Mouse (Mus musculus): Measurements from ENCODE around the gene Gsdma2. TPM values are rescaled to one million over a fixed set of nuclear protein-coding genes. Genes with fewer than 3 reads are reported as not detected.
"Not testable (repeated sequence)": the region's sequence is repeated elsewhere in the genome, so short reads cannot be mapped to it uniquely, and the experiment has no call there.

Gsdma2 gene
- polyA plus RNA-seq (2012; rRNA removed), result not detected in 2 replicates

DNA sequence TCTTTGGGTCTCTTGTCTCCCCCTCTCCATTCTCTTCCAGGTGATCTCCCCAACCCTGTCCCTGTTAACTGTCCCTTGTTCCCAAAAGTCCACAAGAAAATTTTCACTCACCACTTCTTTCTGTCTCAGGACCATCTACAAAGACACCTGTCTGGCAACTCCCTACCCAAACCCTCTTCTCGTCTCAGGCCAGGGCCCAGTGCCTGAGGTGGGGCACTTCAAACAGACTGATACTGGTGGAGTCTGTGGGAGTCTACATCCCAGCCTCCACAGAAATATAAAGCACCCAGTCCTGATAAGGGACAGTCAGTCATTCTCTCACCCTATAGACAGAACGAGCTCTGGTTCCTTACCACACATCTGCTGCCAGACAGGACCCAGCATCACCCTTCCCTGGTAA lies at the start of gene Gsdma2:
TSS of gene Gsdma2 (plus strand) at position 301 of the 400 bp plus-strand sequence.
- 44% methylated on average over 2 of the region's 2 CpGs for WGBS
- Histone ChIP-seq H3K4me3 (replicated peaks; ENCODE audit: extremely low read depth, low read depth, low read length) (no peak within 1 kb of the TSS), H3K4me1 (ENCODE audit: control insufficient read depth, insufficient read depth, low read length) (no peaks in the 10 kb centered on the region)
- no peak for TF ChIP-seq CTCF (IDR thresholded peaks at IDR 0.05; ENCODE audit: insufficient read depth, low read length)
- DNase-seq, result no peak

DNA sequence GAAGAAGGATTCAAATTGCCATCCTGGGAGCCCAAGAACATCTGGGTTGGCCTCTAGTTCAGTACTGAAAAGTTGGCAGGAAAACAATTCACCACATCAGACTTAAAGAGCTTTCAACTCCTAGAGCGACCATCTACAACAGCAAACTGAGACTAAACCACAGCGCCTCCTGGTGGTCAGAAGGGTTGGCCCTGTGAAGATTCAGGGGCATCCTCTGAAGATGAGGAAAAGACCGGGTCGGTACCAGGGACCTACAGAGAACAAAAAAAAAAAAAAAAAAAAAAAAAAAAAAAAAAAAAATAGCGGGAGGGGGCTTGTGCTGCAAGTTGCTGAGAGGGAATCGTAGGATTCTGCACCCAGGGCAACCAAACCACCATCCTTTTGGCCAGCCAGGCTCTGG lies 49.2 kb upstream of the Gsdma2 start:
- TF ChIP-seq CTCF (IDR thresholded peaks at IDR 0.05; ENCODE audit: insufficient read depth, low read length) (peak; percentile 78), POLR2A (IDR thresholded peaks at IDR 0.05; ENCODE audit: borderline replicate concordance, extremely low read depth, low read depth, low read length) (no peak)
- Histone ChIP-seq H3K4me3 (replicated peaks; ENCODE audit: extremely low read depth, low read depth, low read length) (no peak overlapping the region), H3K4me1 (ENCODE audit: control insufficient read depth, insufficient read depth, low read length) (no peaks in the 10 kb centered on the region)
- DNase-seq, result peak; percentile 65
- 17% methylated on average over 6 of the region's 6 CpGs for WGBS

DNA sequence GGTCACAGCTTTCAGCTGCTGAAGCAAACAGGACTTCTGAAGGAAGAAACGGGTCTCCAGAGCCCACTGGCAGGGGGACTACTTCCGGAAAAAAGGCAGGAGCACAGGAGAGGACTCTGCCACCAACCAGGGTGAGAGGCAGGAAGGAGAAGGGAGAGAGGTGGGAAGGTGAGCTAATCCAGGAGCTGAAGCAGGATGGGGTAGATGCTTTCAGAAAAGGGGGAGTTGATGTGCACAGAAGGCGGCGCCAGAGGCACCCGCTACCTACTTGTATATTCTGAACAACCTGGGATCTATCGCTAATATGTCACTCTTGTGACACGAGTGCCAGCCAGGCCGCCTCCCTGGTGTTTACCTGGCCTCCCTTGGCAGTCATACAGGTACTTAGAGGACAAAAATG lies 48.6 kb upstream of the Gsdma2 start, which contains the start of gene Lrrc3c:
TSS of gene Lrrc3c (plus strand) at position 301 of the 400 bp plus-strand sequence.
- H3K4me3 ChIP-seq (replicated peaks; ENCODE audit: extremely low read depth, low read depth, low read length), result no peak within 1 kb of the TSS
- 72% methylated on average over 8 of the region's 8 CpGs for WGBS
- H3K4me1 ChIP-seq (ENCODE audit: control insufficient read depth, insufficient read depth, low read length), result no peaks in the 10 kb centered on the region
- TF ChIP-seq POLR2A (IDR thresholded peaks at IDR 0.05; ENCODE audit: borderline replicate concordance, extremely low read depth, low read depth, low read length) (no peak), CTCF (IDR thresholded peaks at IDR 0.05; ENCODE audit: insufficient read depth, low read length) (no peak)
- DNase-seq, result no peak

DNA sequence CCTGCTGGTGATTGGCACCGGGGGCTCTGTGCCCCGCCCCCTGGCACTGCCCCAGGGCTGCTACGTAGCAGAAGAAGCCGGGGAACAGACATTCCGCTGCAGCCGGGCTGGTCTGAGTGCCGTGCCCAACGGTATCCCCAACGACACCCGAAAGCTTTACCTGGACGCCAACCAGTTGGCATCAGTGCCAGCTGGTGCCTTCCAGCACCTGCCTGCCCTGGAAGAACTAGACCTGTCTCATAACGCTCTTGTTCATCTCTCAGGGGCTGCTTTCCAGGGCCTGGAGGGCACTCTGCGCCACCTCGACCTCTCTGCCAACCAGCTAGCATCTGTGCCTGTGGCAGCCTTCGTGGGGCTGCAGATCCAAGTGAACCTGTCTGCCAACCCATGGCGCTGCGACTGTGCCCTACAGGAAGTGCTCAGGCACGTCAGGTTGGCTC lies 47.7 kb upstream of the Gsdma2 start:
- DNase-seq, result no peak
- WGBS, result 44% methylated on average over 18 of the region's 18 CpGs
- TF ChIP-seq POLR2A (IDR thresholded peaks at IDR 0.05; ENCODE audit: borderline replicate concordance, extremely low read depth, low read depth, low read length) (no peak), CTCF (IDR thresholded peaks at IDR 0.05; ENCODE audit: insufficient read depth, low read length) (no peak)
- H3K4me1 ChIP-seq (ENCODE audit: control insufficient read depth, insufficient read depth, low read length), result no peaks in the 10 kb centered on the region
- no peak overlapping the region for H3K4me3 ChIP-seq (replicated peaks; ENCODE audit: extremely low read depth, low read depth, low read length)

DNA sequence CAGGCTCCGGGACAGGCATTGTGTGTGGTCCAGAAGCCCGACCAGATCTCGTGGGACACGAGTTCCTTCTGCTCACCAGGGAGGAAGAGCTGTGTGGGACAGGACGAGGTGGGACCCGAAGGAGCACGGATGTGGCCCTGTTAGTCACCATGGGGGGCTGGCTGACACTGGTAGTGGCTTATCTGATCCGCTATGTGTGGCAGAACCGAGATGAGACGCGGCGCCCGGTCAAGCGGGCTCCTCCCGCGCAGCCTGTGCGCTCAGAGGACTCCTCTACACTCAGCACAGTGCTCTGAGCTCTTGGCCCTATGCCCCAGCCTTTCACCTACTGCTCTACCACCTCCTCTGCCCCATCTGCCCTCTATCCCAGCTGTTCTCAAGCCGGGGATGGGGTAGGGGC lies 47.3 kb upstream of the Gsdma2 start:
- no peaks in the 10 kb centered on the region for H3K4me1 ChIP-seq (ENCODE audit: control insufficient read depth, insufficient read depth, low read length)
- no peak for DNase-seq
- WGBS, result 28% methylated on average over 18 of the region's 18 CpGs
- no peak for TF ChIP-seq POLR2A (IDR thresholded peaks at IDR 0.05; ENCODE audit: borderline replicate concordance, extremely low read depth, low read depth, low read length)
- no peak for TF ChIP-seq CTCF (IDR thresholded peaks at IDR 0.05; ENCODE audit: insufficient read depth, low read length)
- no peak overlapping the region for H3K4me3 ChIP-seq (replicated peaks; ENCODE audit: extremely low read depth, low read depth, low read length)

DNA sequence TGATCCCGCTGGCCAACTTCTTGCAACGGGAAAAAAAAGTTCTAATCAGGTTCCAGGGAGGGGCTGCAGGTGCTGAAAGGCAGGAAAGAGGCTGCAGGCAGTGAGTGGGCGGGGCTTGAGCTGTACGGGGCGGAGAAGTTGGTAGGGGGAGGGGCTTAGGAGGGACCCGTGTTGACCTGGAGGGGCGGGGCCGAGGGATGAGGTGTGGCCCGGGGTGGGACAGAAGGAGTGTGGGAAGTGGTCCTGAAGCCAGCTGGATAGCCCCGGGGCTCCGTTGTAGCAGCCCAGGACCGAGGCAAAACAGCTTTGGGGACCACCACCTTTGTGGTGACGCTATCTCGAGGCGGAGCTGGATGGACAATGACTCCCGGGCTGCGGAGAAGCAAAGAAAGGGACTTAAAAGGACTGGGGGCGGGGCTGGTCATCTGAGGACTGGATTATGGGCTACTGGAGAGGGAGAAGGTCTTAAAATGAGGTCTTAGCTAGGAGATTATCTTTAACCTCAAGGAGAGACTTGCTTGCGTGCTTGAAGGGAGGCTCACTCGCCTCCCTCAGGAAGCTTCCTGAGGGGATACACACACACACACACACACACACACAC lies 44.4 kb upstream of the Gsdma2 start:
- no peak for DNase-seq
- Histone ChIP-seq H3K4me3 (replicated peaks; ENCODE audit: extremely low read depth, low read depth, low read length) (peak overlapping the region; percentile 16), H3K4me1 (ENCODE audit: control insufficient read depth, insufficient read depth, low read length) (no peaks in the 10 kb centered on the region)
- TF ChIP-seq POLR2A (IDR thresholded peaks at IDR 0.05; ENCODE audit: borderline replicate concordance, extremely low read depth, low read depth, low read length), result no peak
- no peak for TF ChIP-seq CTCF (IDR thresholded peaks at IDR 0.05; ENCODE audit: insufficient read depth, low read length)
- 2% methylated on average over 20 of the region's 20 CpGs for WGBS

DNA sequence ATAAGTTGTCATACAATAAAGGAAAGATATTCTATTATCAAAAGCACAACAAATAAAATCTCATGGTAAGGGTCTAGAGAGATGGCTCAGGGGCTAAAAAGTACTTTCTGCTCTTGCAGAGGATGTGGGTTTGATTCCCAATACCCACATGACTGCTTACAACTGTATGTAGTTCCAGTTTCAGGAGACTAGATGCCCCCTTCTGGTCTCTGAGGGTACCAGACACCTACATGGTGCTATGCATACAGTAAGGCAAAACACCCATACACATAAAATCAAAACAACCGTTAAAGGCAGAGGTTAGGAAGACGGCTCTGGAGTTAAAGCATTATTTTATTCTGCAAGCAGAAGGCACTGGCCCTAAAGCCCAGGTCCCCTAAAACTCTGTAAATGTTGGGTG lies 42.6 kb upstream of the Gsdma2 start:
- no peak overlapping the region for H3K4me3 ChIP-seq (replicated peaks; ENCODE audit: extremely low read depth, low read depth, low read length)
- H3K4me1 ChIP-seq (ENCODE audit: control insufficient read depth, insufficient read depth, low read length), result no peaks in the 10 kb centered on the region
- no peak for TF ChIP-seq POLR2A (IDR thresholded peaks at IDR 0.05; ENCODE audit: borderline replicate concordance, extremely low read depth, low read depth, low read length)
- no peak for TF ChIP-seq CTCF (IDR thresholded peaks at IDR 0.05; ENCODE audit: insufficient read depth, low read length)
- WGBS, result 73% methylated on average over 2 of the region's 2 CpGs
- no peak for DNase-seq

DNA sequence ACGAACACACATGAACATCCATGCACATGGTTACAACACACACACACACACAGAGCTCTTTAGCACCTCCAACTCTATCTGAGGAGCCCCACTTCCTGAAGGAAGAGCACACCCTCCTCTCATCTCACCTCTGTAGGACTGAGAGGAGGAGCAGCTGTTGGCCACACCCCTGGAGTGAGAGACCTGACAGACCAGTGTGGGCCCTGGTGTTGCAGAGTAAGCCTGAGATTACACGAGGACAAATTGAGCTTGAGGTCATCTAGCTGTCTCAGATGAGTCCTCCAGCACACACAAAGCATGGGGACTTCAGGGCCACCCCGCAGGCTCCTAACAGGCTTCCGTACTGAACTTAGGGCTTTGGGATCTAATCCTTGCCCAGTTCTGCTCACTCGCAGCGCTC lies 41.6 kb upstream of the Gsdma2 start:
- not testable (repeated sequence) for DNase-seq; H3K4me3 ChIP-seq (replicated peaks; ENCODE audit: extremely low read depth, low read depth, low read length); H3K4me1 ChIP-seq (ENCODE audit: control insufficient read depth, insufficient read depth, low read length)
- WGBS, result 62% methylated on average over 6 of the region's 6 CpGs

DNA sequence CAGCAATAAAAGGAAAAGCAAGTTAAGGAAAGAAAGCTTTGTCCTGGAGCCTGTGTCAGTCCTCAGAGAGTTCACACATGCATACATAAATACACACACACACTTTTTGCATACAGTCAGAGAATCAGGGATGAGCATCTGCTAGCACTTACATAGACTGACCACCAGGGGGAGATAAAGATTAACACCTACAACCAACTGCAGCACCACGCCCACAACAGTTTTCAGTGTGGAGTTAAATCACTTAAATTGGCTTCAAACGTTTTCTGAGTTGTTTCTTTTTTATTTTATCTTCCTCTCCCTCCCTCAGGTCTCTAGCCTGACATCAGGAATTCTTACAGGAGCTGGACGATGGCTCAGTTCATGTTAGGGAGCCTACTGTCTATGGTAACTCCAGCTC lies 39.8 kb upstream of the Gsdma2 start:
- DNase-seq, result no peak
- H3K4me1 ChIP-seq (ENCODE audit: control insufficient read depth, insufficient read depth, low read length), result no peaks in the 10 kb centered on the region
- peak; percentile 31 for TF ChIP-seq CTCF (IDR thresholded peaks at IDR 0.05; ENCODE audit: insufficient read depth, low read length)
- TF ChIP-seq POLR2A (IDR thresholded peaks at IDR 0.05; ENCODE audit: borderline replicate concordance, extremely low read depth, low read depth, low read length), result no peak
- 9% methylated on average over 3 of the region's 3 CpGs for WGBS
- H3K4me3 ChIP-seq (replicated peaks; ENCODE audit: extremely low read depth, low read depth, low read length), result no peak overlapping the region

DNA sequence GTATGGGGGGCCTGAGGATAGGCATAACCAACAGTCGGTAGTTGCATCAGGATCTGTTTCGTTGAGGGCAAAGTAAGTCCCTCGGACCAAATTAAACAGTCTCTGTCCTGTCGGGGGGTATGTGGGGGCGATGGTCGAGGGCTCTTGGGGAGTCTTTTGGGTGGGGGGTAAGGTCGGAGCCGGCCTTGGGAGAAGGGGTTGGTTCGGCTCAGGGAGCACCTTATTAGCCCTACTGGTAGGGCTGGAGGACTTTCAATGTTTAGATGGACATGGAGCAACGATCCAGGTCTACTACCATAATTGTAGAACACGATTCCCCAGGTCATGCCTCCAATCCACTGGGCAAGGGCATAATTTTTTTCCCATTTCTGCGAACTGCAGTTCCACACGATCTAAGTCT lies 25.8 kb upstream of the Gsdma2 start:
- Histone ChIP-seq H3K4me3 (replicated peaks; ENCODE audit: extremely low read depth, low read depth, low read length) (no peak overlapping the region), H3K4me1 (ENCODE audit: control insufficient read depth, insufficient read depth, low read length) (no peaks in the 10 kb centered on the region)
- DNase-seq, result no peak
- WGBS, result 92% methylated on average over 13 of the region's 13 CpGs
- no peak for TF ChIP-seq POLR2A (IDR thresholded peaks at IDR 0.05; ENCODE audit: borderline replicate concordance, extremely low read depth, low read depth, low read length)

DNA sequence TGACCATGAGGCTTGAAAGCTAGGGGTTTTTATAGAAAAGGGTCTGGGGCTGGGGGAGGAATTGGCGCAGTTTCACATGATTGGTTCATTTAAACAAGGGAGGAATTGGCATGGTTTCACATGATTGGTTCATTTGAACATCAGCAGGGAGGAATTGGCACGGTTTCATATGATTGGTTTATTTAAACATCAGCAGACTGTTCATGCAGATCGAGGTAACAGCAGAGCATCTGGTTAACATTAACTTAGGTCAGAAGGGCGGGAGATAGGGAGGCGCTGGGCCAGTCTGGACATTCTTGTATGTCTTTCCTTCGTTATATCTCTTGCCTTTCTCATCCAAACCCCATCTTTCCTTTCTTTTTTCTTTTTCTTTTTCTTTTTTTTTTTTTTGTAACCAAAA lies 22.6 kb upstream of the Gsdma2 start:
- 70% methylated on average over 6 of the region's 6 CpGs for WGBS
- not testable (repeated sequence) for H3K4me1 ChIP-seq (ENCODE audit: control insufficient read depth, insufficient read depth, low read length); DNase-seq; H3K4me3 ChIP-seq (replicated peaks; ENCODE audit: extremely low read depth, low read depth, low read length)

DNA sequence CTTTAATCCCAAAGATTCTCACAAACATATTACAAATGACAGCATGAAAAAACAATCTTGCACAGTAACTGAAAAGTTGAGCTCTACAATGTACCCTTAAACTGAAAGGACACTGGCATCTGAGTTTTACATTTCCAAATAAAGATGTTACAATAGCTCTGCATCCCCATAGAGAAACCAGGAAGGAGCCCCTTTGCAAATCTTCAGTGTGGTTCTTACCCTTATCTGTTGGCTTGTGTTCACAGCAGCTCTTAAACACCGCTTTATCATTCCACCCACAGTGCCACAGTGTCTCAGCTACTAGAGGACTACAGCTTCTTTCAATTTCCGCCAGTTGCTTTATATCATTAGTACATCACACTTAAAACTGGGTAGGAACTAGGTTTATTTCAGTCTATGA lies 22.2 kb upstream of the Gsdma2 start:
- H3K4me3 ChIP-seq (replicated peaks; ENCODE audit: extremely low read depth, low read depth, low read length); DNase-seq; H3K4me1 ChIP-seq (ENCODE audit: control insufficient read depth, insufficient read depth, low read length): not testable (repeated sequence)
- WGBS, result 90% methylated on average over 2 of the region's 2 CpGs
